Mouse (Mus musculus) cerebellum, adult 2 months (tissue): ENCODE measurements around the gene Hnrnpd. TPM values are rescaled to one million over a fixed set of nuclear protein-coding genes. Genes with fewer than 3 reads are reported as not detected.
A peak's percentile ranks its signal among the peaks of the same experiment; 100 is the strongest.

Experiments used
- DNase-seq, 2 experiments: peaks; one replicate each; pipeline ENCODE4 v3.0.0; 2021
- H3K27ac ChIP-seq: fragments of 200-500 bp; 2 replicates; pipeline ENCODE4 v1.5.1; 2012; ENCODE audit warnings: low read length, control low read depth, inconsistent platforms; ENCODE audit not compliant: insufficient read depth
- H3K27me3 ChIP-seq: fragments of 200-500 bp; 2 replicates; pipeline ENCODE4 v1.6.1; 2012; ENCODE audit warnings: inconsistent platforms, mild to moderate bottlenecking, low read length, moderate library complexity; ENCODE audit not compliant: control insufficient read depth, insufficient read depth
- H3K4me1 ChIP-seq: fragments of 200-500 bp; 2 replicates; pipeline ENCODE4 v1.6.1; 2011; ENCODE audit warnings: low read length; ENCODE audit not compliant: control insufficient read depth, insufficient read depth
- H3K4me3 ChIP-seq: fragments of 200-500 bp; replicated peaks from 2 replicates; pipeline ENCODE3; 2011; ENCODE audit warnings: mild to moderate bottlenecking, low read depth, low read length, control low read depth; ENCODE audit not compliant: insufficient read depth
- CTCF ChIP-seq: fragments of 200-500 bp; IDR thresholded peaks from 2 replicates; pipeline ENCODE4 v1.5.1; 2011; ENCODE audit warnings: low read depth, mild to moderate bottlenecking, control low read depth, low read length, moderate library complexity, borderline replicate concordance; ENCODE audit not compliant: insufficient read depth
- POLR2A ChIP-seq: fragments of 200-500 bp; IDR thresholded peaks from 2 replicates; pipeline ENCODE4 v1.6.1; 2011; ENCODE audit warnings: low read length, control low read depth, borderline replicate concordance; ENCODE audit not compliant: insufficient read depth
- WGBS: fragments of 180-500 bp; shearing (Covaris S2); methylation state at CpG from one replicate; pipeline ENCODE4 v1.1.7; 2018; 5-methylcytosine and 5-hydroxymethylcytosine counted together
- polyA plus RNA-seq: library from polyadenylated mRNA; depleted of rRNA; stranded (reverse); fragments of >200 nt; gene quantifications from 2 replicates; pipeline ENCODE4 v1.2.3, GENCODE M21; 2012; rRNA removed

The Hnrnpd gene
- polyA plus RNA-seq, 1 experiment: 127 TPM

- TF ChIP-seq CTCF: peak; percentile 30; the same call in 1 of the 2 replicates
- TF ChIP-seq POLR2A: peak; percentile 34; the same call in 1 of the 2 replicates
- WGBS: 7% methylated on average over 49 of the region's 49 CpGs
- Histone ChIP-seq H3K4me1 (no peaks in the 10 kb centered on the region), H3K27me3 (no peaks in the 10 kb centered on the region), H3K4me3 (peak within 1 kb of the TSS; percentile 63), H3K27ac (no peak within 1 kb of the TSS)
- peak; percentile 92 to 93 for DNase-seq
Observed at GRCm38 (mm10) chr5:99906181-99906956, 72.4 kb downstream of the Hnrnpd start, which contains the start of gene Vamp9. Vamp9 (plus strand) TSS chr5:99906254.

Other genes starting within 250 kb of the Hnrnpd start
- 16.7 and 19.6 TPM in 2 replicates for gene Rasgef1b, start 249.9 kb downstream of the Hnrnpd start, polyA plus RNA-seq
- gene Vamp9, start 72.7 kb downstream of the Hnrnpd start, polyA plus RNA-seq: 0.84 TPM in 1 of 2 replicates, not detected in the other
- 1.6 and 1.8 TPM in 2 replicates for gene 4930524J08Rik, start 123 bp upstream of the Hnrnpd start, polyA plus RNA-seq
- gene Hnrnpdl, start 60.7 kb upstream of the Hnrnpd start, polyA plus RNA-seq: 257 and 262 TPM in 2 replicates
- 64.7 and 74.6 TPM in 2 replicates for gene Enoph1, start 61.0 kb upstream of the Hnrnpd start, polyA plus RNA-seq
- 30.1 and 32.9 TPM in 2 replicates for gene Tmem150c, start 180.9 kb upstream of the Hnrnpd start, polyA plus RNA-seq